Mouse (Mus musculus): Measurements from ENCODE around the gene Epsti1.

DNA sequence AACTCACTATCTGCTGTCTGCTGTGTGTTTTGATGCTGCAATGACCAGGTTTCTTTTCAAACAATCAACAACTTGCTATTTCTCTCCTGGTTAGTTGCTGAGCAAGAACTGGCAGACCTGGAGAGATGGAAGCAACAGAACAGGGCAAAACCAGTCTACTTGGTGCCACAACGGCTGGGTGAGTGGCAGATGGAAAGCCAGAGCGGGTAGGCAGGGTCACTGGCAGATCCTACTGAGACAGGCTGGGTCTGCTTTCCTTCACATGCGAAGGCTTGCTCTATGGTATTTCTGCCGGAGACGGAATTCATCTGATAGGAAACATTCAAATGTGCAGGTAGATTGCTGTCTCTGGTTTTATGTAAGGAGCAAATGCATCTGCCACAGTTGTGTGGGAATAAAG is 24.6 kb downstream of the Epsti1 start:
- TF ChIP-seq CTCF (IDR thresholded peaks at IDR 0.05; ENCODE audit: extremely low read depth, insufficient read depth, insufficient read length, insufficient replicate concordance) (no peak), POLR2A (IDR thresholded peaks at IDR 0.05; ENCODE audit: low read depth, low read length) (no peak)
